Mouse (Mus musculus) C2C12 (cell line): ENCODE measurements around the gene Tap2. TPM values are rescaled to one million over a fixed set of nuclear protein-coding genes. Genes with fewer than 3 reads are reported as not detected.
"Not testable (repeated sequence)": the region's sequence is repeated elsewhere in the genome, so short reads cannot be mapped to it uniquely, and the experiment has no call there.

Experiments used
- H3K27me3 ChIP-seq: one replicate; pipeline ENCODE4 v1.6.1; 2011; ENCODE audit not compliant: control insufficient read depth, insufficient read depth, insufficient read length
- H3K36me3 ChIP-seq: one replicate; pipeline ENCODE4 v1.6.1; 2011; ENCODE audit not compliant: control insufficient read depth, insufficient read depth
- H3K4me3 ChIP-seq: one replicate; pipeline ENCODE4 v1.5.1; 2011; ENCODE audit warnings: mild to moderate bottlenecking, control low read depth; ENCODE audit not compliant: poor library complexity, insufficient read depth, severe bottlenecking
- H3K79me2 ChIP-seq: one replicate; pipeline ENCODE4 v1.6.1; 2011; ENCODE audit not compliant: control insufficient read depth, insufficient read depth
- H3K79me3 ChIP-seq: one replicate; pipeline ENCODE4 v1.6.1; 2011; ENCODE audit warnings: low read depth, control low read depth
- H3ac ChIP-seq: one replicate; pipeline ENCODE3; 2011; ENCODE audit warnings: low read depth; ENCODE audit not compliant: control insufficient read depth, insufficient read length
- CEBPB ChIP-seq: IDR thresholded peaks from one replicate; pipeline ENCODE4 v1.6.1; 2011; ENCODE audit warnings: low read depth, mild to moderate bottlenecking, control low read depth, moderate library complexity
- CTCF ChIP-seq: IDR thresholded peaks from one replicate; pipeline ENCODE4 v1.5.1; 2011; ENCODE audit not compliant: control insufficient read depth, insufficient read depth, insufficient read length
- FOSL1 ChIP-seq: IDR thresholded peaks from one replicate; pipeline ENCODE4 v1.8.0; 2011; ENCODE audit warnings: mild to moderate bottlenecking, low read length; ENCODE audit not compliant: poor library complexity, insufficient read depth, severe bottlenecking
- MAX ChIP-seq: IDR thresholded peaks from one replicate; pipeline ENCODE4 v1.6.1; 2011; ENCODE audit warnings: mild to moderate bottlenecking, control low read depth
- MYOD1 ChIP-seq: IDR thresholded peaks from one replicate; pipeline ENCODE4 v1.6.1; 2011; ENCODE audit warnings: low read depth; ENCODE audit not compliant: control insufficient read depth, insufficient read length
- MYOG ChIP-seq: IDR thresholded peaks from one replicate; pipeline ENCODE4 v1.6.1; 2011; ENCODE audit not compliant: control insufficient read depth, insufficient read length; ENCODE audit errors: extremely low read depth
- USF1 ChIP-seq: IDR thresholded peaks from one replicate; pipeline ENCODE4 v1.6.1; 2011; ENCODE audit warnings: low read depth, mild to moderate bottlenecking, control low read depth, moderate library complexity
- polyA plus RNA-seq: library from polyadenylated mRNA; unstranded; fragments of >200 nt; fragmentation: generic; extraction: Trizol; gene quantifications from one replicate; pipeline ENCODE4 v1.2.1, GENCODE M21; 2012; ENCODE audit warnings: missing spikeins

The Tap2 gene
- polyA plus RNA-seq, 1 experiment = 0.47 TPM

GRCm38 (mm10) chr17:34218675-34219074 is 15.3 kb downstream of the Tap2 start:
- no peaks in the 10 kb centered on the region for H3K79me3 ChIP-seq
- no peaks in the 10 kb centered on the region for H3K79me2 ChIP-seq
- no peak overlapping the region for H3K4me3 ChIP-seq
- no peak overlapping the region for H3ac ChIP-seq
- TF ChIP-seq CEBPB = no peak
- TF ChIP-seq MAX = no peak
- TF ChIP-seq FOSL1 = no peak
- no peak for TF ChIP-seq CTCF
- TF ChIP-seq MYOD1 = no peak
- TF ChIP-seq USF1 = no peak
- TF ChIP-seq MYOG = no peak
- peaks cover 40% of the 10 kb centered on the region for H3K27me3 ChIP-seq
- no peaks in the 10 kb centered on the region for H3K36me3 ChIP-seq

GRCm38 (mm10) chr17:34219096-34219495 is 15.8 kb downstream of the Tap2 start:
- not testable (repeated sequence) for H3K79me3 ChIP-seq, H3K79me2 ChIP-seq, H3K36me3 ChIP-seq, H3ac ChIP-seq, H3K4me3 ChIP-seq
- H3K27me3 ChIP-seq = peaks cover 35% of the 10 kb centered on the region

DNA sequence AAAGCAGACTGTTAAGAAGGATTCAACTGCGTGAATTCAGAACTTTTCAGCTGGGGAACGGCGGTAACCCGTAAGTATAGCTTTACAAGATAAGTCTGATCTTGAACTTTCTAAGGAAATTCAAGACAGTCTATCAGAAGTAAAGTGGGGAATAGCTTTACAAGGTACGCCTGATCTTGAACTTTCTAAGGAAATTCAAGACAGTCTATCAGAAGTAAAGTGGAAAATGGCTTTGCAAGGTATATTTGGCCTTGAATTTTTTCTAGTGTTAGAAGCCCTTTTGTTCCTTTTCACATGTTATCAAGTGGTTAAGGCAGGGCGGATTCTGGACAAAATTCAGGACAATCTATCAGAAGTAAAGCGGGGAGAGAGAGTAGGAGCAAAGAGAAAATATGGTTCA is 16.5 kb downstream of the Tap2 start:
- not testable (repeated sequence) for H3K4me3 ChIP-seq, H3K36me3 ChIP-seq, H3ac ChIP-seq, H3K79me3 ChIP-seq, H3K79me2 ChIP-seq
- H3K27me3 ChIP-seq = peaks cover 29% of the 10 kb centered on the region

GRCm38 (mm10) chr17:34220401-34220800 is 17.1 kb downstream of the Tap2 start:
- H3K4me3 ChIP-seq, H3ac ChIP-seq, H3K79me2 ChIP-seq, H3K36me3 ChIP-seq, H3K79me3 ChIP-seq: not testable (repeated sequence)
- H3K27me3 ChIP-seq = peaks cover 25% of the 10 kb centered on the region

GRCm38 (mm10) chr17:34224816-34225215 is 21.5 kb downstream of the Tap2 start:
- Histone ChIP-seq H3K36me3 (no peaks in the 10 kb centered on the region), H3K79me3 (no peaks in the 10 kb centered on the region), H3K27me3 (no peaks in the 10 kb centered on the region), H3ac (no peak overlapping the region), H3K4me3 (no peak overlapping the region), H3K79me2 (no peaks in the 10 kb centered on the region)
- TF ChIP-seq USF1 (no peak), MAX (no peak), MYOD1 (no peak), MYOG (no peak), FOSL1 (no peak), CEBPB (no peak), CTCF (no peak)

DNA sequence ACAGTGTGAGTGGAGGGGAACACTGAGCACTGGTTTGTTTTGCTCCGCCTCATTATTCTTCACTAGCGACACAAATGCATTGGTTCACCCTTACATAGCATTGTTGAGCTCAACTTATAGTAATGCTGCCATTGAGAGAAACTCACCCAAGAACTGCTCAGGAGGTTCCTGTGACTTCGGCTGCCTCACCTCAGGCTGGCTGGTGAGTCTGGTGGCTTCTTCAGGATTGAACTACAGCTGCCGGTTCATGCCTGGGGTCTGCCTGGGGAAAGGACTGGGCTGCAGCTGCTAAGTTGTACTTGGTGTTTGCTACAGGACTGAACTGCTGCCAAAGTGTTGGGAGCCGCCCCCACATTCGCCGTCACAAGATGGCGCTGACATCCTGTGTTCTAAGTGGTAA is 22.1 kb downstream of the Tap2 start:
- no peaks in the 10 kb centered on the region for H3K79me2 ChIP-seq
- TF ChIP-seq USF1 = no peak
- no peak for TF ChIP-seq CTCF
- TF ChIP-seq CEBPB = no peak
- TF ChIP-seq MYOG = no peak
- TF ChIP-seq FOSL1 = no peak
- no peak for TF ChIP-seq MAX
- no peak for TF ChIP-seq MYOD1
- H3ac ChIP-seq = no peak overlapping the region
- no peaks in the 10 kb centered on the region for H3K27me3 ChIP-seq
- no peaks in the 10 kb centered on the region for H3K36me3 ChIP-seq
- H3K4me3 ChIP-seq = no peak overlapping the region
- H3K79me3 ChIP-seq = no peaks in the 10 kb centered on the region

DNA sequence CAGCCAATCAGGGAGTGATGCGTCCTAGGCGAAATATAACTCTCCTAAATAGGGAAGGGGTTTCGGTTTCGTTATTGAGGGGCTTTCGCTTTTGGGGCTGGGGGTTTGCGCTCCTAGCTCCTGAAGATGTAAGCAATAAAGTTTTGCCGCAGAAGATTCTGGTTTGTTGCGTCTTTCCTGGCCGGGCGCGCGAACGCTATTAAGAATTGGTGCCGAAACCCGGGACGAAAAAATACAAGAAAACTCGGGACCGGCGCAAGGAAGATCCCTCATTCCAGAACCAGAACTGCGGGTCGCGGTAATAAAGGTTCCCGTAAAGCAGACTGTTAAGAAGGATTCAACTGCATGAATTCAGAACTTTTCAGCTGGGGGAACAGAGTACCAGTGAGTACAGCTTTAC is 22.6 kb downstream of the Tap2 start:
- H3ac ChIP-seq, H3K27me3 ChIP-seq, H3K36me3 ChIP-seq, H3K4me3 ChIP-seq, H3K79me2 ChIP-seq, H3K79me3 ChIP-seq: not testable (repeated sequence)

DNA sequence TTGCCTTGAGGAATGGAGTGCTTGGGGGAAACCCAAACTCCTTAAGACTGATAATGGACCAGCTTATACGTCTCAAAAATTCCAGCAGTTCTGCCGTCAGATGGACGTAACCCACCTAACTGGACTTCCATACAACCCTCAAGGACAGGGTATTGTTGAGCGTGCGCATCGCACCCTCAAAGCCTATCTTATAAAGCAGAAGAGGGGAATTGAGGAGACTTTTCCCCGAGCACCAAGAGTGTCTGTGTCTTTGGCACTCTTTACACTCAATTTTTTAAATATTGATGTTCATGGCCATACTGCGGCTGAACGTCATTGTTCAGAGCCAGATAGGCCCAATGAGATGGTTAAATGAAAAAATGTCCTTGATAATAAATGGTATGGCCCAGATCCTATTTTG is 27.6 kb downstream of the Tap2 start:
- not testable (repeated sequence) for H3K4me3 ChIP-seq, H3K79me2 ChIP-seq, H3K27me3 ChIP-seq, H3K36me3 ChIP-seq, H3ac ChIP-seq, H3K79me3 ChIP-seq

GRCm38 (mm10) chr17:34232021-34232420 is 28.7 kb downstream of the Tap2 start:
- H3K4me3 ChIP-seq, H3K79me2 ChIP-seq, H3K36me3 ChIP-seq, H3ac ChIP-seq, H3K79me3 ChIP-seq, H3K27me3 ChIP-seq: not testable (repeated sequence)
